Mouse (Mus musculus) telencephalon, adult 2 months (tissue): Measurements from ENCODE around the gene Vps37c.

Source experiments
- DNase-seq: peaks from one replicate; pipeline ENCODE4 v3.0.0-alpha.2; 2011; ENCODE audit warnings: low read depth, low spot score

Vps37c gene

DNA sequence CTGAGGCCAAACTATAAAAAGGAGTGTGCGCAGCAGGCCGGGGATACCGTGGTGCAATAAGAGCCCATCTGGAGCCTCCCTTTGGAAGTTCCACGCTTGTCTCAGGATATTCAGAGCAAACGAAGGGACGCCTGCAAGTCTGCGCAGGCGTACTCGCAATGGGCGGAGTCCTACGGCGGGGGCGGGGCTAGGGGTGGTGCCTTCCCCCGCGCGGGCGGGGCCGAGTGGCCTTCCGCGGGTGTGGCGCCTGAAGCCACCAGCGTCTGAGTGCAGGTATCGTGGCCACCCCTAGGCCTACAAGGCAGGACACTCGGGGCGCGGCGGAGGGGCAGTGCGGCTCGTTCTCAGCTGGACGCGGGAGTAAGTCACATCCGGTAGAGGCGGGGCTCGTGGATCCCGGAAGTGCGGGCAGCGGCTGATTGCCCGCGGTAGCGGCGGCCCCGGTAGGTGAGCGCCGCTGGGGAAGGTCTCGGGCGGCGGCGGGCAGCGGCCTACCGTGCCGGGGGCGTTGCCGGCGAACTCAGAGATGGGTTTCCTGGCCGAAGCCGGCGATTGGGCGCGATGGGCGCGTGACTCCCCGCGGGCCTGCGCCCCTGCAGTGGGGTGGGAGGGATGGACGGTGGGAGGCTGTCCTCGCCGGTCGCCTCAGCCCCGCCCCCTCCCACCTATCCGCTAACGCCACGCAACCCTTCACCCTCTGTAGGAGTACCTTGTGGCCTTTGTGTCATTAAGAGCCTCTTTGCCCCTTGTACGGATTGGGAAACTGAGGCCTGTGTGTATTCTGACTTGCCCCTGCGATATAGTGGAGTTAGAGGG lies at the start of gene Vps37c:
Gene Vps37c (plus strand): TSS at position 199 of the 816 bp plus-strand sequence.
- peak; percentile 82 for DNase-seq

- DNase-seq: no peak
Measured at GRCm38 (mm10) chr19:10640080-10640479, 48.5 kb upstream of the Vps37c start.

- no peak for DNase-seq
Measured at GRCm38 (mm10) chr19:10640589-10641378, 47.8 kb upstream of the Vps37c start.

DNA sequence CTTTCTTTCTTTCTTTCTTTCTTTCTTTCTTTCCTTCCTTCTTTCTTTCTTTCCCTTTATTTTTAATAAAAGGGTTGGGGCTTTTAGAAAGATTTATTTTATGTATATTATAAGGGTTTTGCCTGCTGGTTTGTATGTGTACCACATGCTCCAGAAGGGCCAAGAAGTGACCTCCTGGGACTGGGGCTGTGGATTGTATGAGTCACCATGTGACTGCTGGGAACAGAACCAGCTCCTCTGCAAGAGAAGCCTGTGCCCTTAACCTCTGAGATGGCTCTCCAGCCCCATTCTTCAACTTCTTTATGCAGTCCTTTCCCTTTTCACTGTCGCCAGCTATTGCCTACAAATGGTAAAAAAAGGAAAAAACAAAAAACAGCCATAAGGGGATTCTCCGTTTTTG lies 42.9 kb upstream of the Vps37c start:
- DNase-seq: no peak

DNA sequence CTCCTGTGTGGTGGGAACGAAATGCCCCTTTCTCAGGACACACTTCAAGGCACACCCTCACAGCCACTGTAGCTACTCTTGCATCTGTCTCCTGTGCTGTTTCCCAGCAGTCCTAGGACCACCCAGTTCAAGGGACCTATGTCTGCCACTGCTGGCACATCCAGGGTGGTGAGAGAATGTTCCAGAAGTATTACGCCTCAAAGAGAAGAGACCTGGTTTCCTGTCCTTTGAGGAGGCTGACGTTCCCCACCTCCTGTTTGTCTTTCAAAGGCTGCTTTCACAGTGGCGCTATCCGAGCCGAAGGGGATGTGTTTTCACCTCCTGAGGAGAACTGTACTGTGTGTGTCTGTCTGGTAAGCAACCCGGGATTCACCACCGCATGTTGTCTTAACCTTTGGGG lies 40.4 kb upstream of the Vps37c start:
- no peak for DNase-seq

- DNase-seq: no peak
Measured at GRCm38 (mm10) chr19:10656058-10656457, 32.5 kb upstream of the Vps37c start.

DNA sequence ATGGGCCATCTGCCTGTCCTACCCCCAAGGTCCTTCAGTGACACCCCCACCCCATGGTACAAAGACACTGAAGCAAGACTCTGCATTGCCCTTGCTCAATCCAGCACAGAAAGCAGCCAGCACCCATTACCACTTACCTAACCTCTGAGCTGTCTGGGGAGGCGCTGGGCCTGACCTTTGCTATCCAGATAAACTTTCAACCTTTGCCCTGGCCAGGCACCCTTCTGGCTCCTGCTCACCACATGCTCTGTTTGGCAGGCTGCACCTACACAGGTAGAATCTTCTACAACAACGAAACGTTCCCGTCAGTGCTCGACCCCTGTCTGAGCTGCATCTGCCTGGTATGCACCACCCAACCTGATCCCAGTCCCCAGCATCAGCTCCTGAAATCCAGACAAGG lies 30.8 kb upstream of the Vps37c start:
- DNase-seq: no peak

- no peak for DNase-seq
Measured at GRCm38 (mm10) chr19:10658406-10658805, 30.1 kb upstream of the Vps37c start.

DNA sequence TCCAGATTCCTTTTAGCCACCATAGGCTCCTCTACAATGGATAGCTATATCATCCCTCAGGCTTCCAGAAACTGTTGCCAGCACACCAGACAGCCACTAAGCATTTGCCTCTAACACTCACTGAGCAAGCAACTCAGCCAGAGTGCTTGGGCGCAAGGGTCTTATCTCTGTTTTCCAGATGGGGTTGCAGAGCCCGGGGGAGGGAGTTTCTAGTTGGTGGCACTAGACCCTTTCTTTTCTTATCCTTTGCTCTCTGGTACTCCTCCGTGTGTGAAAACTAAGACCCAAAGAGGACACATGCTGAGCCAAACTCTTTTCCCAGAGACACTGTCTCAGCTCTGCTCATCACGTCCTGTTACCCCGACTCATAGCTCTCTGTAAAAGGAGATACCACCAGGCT lies 27.2 kb upstream of the Vps37c start:
- DNase-seq: no peak

DNA sequence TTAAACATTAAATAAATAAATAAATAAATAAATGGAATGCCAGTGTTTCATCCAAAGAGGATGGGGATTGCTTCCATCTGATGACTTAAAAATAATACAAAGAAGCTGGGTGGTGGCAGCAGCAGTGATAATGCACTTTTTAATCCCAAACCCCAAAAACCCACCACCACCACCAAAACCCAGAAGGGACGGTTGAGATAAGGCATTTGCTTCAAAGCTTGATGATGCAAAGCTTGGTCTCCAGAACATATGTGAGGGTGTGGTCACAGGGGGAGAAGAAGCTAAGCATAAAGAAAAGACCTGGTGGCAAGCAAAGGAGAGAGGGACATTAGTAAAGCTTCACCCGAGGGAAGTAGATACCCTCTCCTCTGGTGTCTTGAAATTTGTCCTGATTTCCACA lies 26.6 kb upstream of the Vps37c start:
- DNase-seq: no peak

- no peak for DNase-seq
Measured at GRCm38 (mm10) chr19:10662665-10663064, 25.9 kb upstream of the Vps37c start.

GRCm38 (mm10) chr19:10665093-10665492 lies 23.4 kb upstream of the Vps37c start:
- DNase-seq: no peak

DNA sequence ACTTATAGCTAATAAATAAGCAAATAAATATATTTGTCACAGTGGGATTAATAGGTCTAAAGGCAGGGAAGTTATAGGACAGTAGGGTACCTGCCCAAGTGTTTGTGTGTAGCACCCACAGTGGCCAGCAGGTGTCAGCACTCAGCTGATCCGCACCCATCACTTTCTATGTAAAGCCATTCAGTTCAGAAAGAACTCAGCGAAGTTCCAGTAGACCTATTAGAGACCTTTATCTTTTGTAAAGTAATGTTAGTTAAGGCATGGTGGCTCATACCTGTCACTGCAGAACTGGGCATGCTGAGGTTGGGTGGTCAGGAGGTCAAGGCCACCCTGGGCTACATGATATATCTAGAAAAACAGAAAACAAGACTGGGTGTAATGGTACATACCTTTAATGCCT lies 23.0 kb upstream of the Vps37c start:
- no peak for DNase-seq

- no peak for DNase-seq
Measured at GRCm38 (mm10) chr19:10671319-10671718, 17.2 kb upstream of the Vps37c start.

- no peak for DNase-seq
Measured at GRCm38 (mm10) chr19:10671854-10672417, 16.6 kb upstream of the Vps37c start.

DNA sequence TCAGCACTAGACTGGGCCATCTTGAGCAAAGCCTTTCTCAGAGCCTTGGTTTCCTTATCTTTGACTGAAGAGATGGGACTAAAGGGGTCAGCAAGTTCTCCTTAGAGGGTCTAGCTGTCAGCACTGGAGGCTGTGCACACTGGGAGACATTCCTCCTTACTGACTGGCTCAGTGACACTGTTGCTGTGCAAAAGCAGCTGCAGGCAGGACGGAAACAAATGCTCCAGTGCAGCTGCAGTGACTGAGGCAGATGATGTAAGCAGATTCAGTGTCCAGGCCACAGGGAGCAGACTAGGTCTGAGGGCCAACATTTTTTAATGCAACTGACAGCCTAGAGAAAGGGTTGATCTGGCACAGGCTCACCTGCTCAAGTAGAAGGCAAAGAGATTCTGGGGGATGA lies 15.3 kb upstream of the Vps37c start:
- no peak for DNase-seq

GRCm38 (mm10) chr19:10676656-10677055 lies 11.9 kb upstream of the Vps37c start:
- no peak for DNase-seq

GRCm38 (mm10) chr19:10677915-10678771 lies 10.4 kb upstream of the Vps37c start, which contains the start of gene Pga5:
Gene Pga5, minus strand, starts transcription at chr19:10678071.
- DNase-seq: no peak

- no peak for DNase-seq
Measured at GRCm38 (mm10) chr19:10678772-10679067, 9.8 kb upstream of the Vps37c start.

- no peak for DNase-seq
Measured at GRCm38 (mm10) chr19:10681571-10681970, 7.0 kb upstream of the Vps37c start.

DNA sequence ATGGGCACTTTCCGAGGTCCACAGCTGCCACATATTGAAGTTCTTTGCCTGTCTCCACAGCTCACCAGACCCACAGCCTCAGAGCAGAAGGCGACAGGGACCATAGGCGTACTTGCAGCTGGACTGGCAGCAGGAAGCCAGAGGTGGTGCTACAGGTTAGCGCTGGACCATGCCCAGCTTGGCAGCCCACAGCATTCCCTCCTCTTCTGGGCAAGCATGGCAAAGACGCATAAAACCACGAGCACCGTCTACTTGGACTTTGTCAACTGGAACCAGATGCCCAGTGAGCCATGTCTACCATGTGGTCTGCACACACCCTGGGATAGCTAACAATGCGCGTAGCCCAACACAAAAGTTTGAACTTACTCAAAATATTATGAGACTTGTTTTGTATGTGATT lies 3.5 kb upstream of the Vps37c start:
- DNase-seq: no peak

DNA sequence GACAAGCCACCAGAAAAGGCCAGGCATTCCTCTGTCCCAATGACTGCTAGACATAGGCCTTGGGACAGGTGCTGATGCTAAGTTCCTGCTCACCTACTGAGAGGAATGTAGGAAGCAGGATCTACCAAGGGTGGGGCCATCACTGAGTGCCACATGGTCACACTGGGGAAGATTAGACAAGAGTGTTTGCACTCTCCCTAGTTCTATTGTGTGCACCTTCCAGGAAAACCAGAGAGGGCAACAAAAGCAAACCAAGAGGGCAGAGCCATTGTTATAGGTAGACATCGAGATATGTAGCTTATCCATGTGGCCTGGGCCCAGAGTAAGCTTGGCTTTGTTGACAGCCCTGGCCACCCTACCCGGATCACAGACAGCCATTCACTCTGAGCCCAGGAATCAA lies 2.8 kb upstream of the Vps37c start:
- DNase-seq: no peak
